Mouse (Mus musculus): ENCODE data around the gene Lamtor1.

- TF ChIP-seq CTCF (IDR thresholded peaks at IDR 0.05) (no peak), EP300 (IDR thresholded peaks at IDR 0.05) (no peak)
These were observed 43.4 kb upstream of the Lamtor1 start for GRCm38 (mm10) chr7:101862291-101862690.
